ENCODE assay signal across 21 mouse cellular contexts in the genomic region with DNA sequence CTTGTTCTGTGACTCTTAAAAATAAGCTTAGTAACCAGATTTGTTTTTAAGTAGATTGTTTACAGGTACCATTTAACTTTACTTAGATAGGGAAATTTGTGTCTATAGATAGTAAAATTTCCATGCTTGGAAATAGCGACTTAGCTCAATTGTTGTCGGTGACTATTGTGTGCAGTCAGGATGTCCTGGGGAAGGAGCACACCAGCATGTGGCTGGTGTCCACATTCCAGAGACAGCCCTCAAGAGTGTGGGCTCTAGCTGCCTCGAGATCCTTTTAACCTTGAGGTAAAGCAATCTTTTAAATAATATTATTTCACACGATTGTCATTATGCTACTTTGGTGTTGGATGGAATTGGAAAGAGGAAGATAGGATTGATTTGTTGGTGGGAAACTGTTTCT. TPM values are rescaled to one million over a fixed set of nuclear protein-coding genes. Genes with fewer than 3 reads are reported as not detected.
A peak's percentile ranks its signal among the peaks of the same experiment; 100 is the strongest.
DNase-seq lines count a peak whose midpoint lies in the region; ATAC-seq and TF ChIP-seq lines count a peak whose summit lies in the region.
"Had no signal": no experiment of that assay in that cellular context is flagged by ENCODE, and none has a peak within 500 bp of the region (broad histone marks: within the 10 kb centered on the region; RNA-seq: fewer than 3 reads in every experiment).

No protein-coding gene starts in this region.

- H3K36me3 ChIP-seq in heart, embryonic 13.5 days, result peaks cover 53% of the 10 kb centered on the region
- no peaks in the 10 kb centered on the region; the same call in 1 of the 2 replicates for H3K36me3 ChIP-seq in heart, embryonic 11.5 days (ENCODE audit: control insufficient read depth, insufficient read depth, low read length)
- no peaks in the 10 kb centered on the region for H3K36me3 ChIP-seq in kidney, postnatal 0 days (ENCODE audit: insufficient read depth, low read length)
- H3K36me3 ChIP-seq in kidney, embryonic 14.5 days (ENCODE audit: control insufficient read depth, insufficient read depth, low read length), result no peaks in the 10 kb centered on the region
- H3K36me3 ChIP-seq in heart, embryonic 16.5 days (ENCODE audit: control insufficient read depth, insufficient read depth), result peaks cover 4% of the 10 kb centered on the region
- H3K36me3 ChIP-seq: hindbrain, embryonic 15.5 days; intestine, embryonic 15.5 days; midbrain, embryonic 15.5 days; neural tube, embryonic 15.5 days had no signal

- peak overlapping the region; percentile 69 for H3K27ac ChIP-seq in heart, embryonic 13.5 days (replicated peaks)
- H3K27ac ChIP-seq in heart, embryonic 11.5 days (ENCODE audit: low read depth, low read length), result no peak overlapping the region
- H3K27ac ChIP-seq in kidney, postnatal 0 days, result peak overlapping the region; percentile 19; the same call in 1 of the 2 replicates
- H3K27ac ChIP-seq in kidney, embryonic 14.5 days (ENCODE audit: low read depth, low read length), result no peak overlapping the region; the same call in 1 of the 2 replicates
- H3K27ac ChIP-seq in heart, embryonic 16.5 days (ENCODE audit: low read length), result peak overlapping the region; percentile 4
- H3K27ac ChIP-seq: forebrain, embryonic 10.5 days; hindbrain, embryonic 15.5 days; intestine, embryonic 15.5 days; midbrain, embryonic 15.5 days; neural tube, embryonic 15.5 days had no signal

- no peak for TF ChIP-seq CTCF in kidney, postnatal 0 days (IDR thresholded peaks at IDR 0.05; ENCODE audit: low read depth)

- peaks cover 29% of the 10 kb centered on the region for H3K4me1 ChIP-seq in heart, embryonic 13.5 days
- H3K4me1 ChIP-seq in heart, embryonic 11.5 days (ENCODE audit: control insufficient read depth, insufficient read depth, low read length), result peaks cover 5% of the 10 kb centered on the region
- H3K4me1 ChIP-seq in kidney, postnatal 0 days (replicated peaks; ENCODE audit: insufficient read depth, low read length), result no peaks in the 10 kb centered on the region
- no peaks in the 10 kb centered on the region for H3K4me1 ChIP-seq in kidney, embryonic 14.5 days (ENCODE audit: control insufficient read depth, insufficient read depth, low read length)
- peaks cover 8% of the 10 kb centered on the region for H3K4me1 ChIP-seq in heart, embryonic 16.5 days (ENCODE audit: control insufficient read depth, insufficient read depth, low read length)
- H3K4me1 ChIP-seq: forebrain, embryonic 10.5 days; hindbrain, embryonic 15.5 days; intestine, embryonic 15.5 days; midbrain, embryonic 15.5 days; neural tube, embryonic 15.5 days had no signal

- H3K9ac ChIP-seq in heart, embryonic 13.5 days, result no peak overlapping the region
- no peak overlapping the region for H3K9ac ChIP-seq in heart, embryonic 11.5 days (ENCODE audit: low read depth, low read length)
- H3K9ac ChIP-seq in kidney, postnatal 0 days (ENCODE audit: low read depth, low read length), result no peak overlapping the region
- H3K9ac ChIP-seq in kidney, embryonic 14.5 days (ENCODE audit: low read depth, low read length), result no peak overlapping the region
- no peak overlapping the region for H3K9ac ChIP-seq in heart, embryonic 16.5 days (ENCODE audit: low read length)
- H3K9ac ChIP-seq: forebrain, postnatal 0 days; hindbrain, embryonic 15.5 days; intestine, embryonic 15.5 days; midbrain, embryonic 15.5 days; neural tube, embryonic 15.5 days had no signal

- H3K27me3 ChIP-seq in heart, embryonic 13.5 days (replicated peaks), result no peaks in the 10 kb centered on the region
- no peaks in the 10 kb centered on the region for H3K27me3 ChIP-seq in heart, embryonic 11.5 days (ENCODE audit: control insufficient read depth, insufficient read depth, low read length)
- no peaks in the 10 kb centered on the region for H3K27me3 ChIP-seq in kidney, postnatal 0 days (ENCODE audit: insufficient read depth, low read length)
- H3K27me3 ChIP-seq in kidney, embryonic 14.5 days (ENCODE audit: control insufficient read depth, insufficient read depth, low read length), result no peaks in the 10 kb centered on the region
- H3K27me3 ChIP-seq in heart, embryonic 16.5 days (ENCODE audit: control insufficient read depth, insufficient read depth, low read length), result no peaks in the 10 kb centered on the region
- H3K27me3 ChIP-seq: hindbrain, embryonic 15.5 days; intestine, embryonic 15.5 days; midbrain, embryonic 15.5 days; neural tube, embryonic 15.5 days had no signal

- ATAC-seq in heart, embryonic 13.5 days (ENCODE audit: extremely low read depth, insufficient number of reproducible peaks, low FRiP score, low TSS enrichment), result no peak
- ATAC-seq in heart, embryonic 11.5 days (replicated peaks; ENCODE audit: insufficient number of reproducible peaks, low FRiP score, low TSS enrichment), result no peak
- no peak for ATAC-seq in kidney, postnatal 0 days (replicated peaks; ENCODE audit: low FRiP score, low read depth)
- ATAC-seq in kidney, embryonic 14.5 days (ENCODE audit: low FRiP score, low TSS enrichment), result no peak
- no peak; the same call in 1 of the 2 replicates for ATAC-seq in heart, embryonic 16.5 days (replicated peaks; ENCODE audit: extremely low read depth, insufficient read depth, low FRiP score)
- no peak for ATAC-seq in monocyte, adult 5-6 weeks (replicated peaks; ENCODE audit: insufficient number of reproducible peaks, low FRiP score, low TSS enrichment, poor library complexity, severe bottlenecking)
- ATAC-seq: forebrain, postnatal 0 days; intestine, embryonic 15.5 days; midbrain, embryonic 15.5 days had no signal

- no peak overlapping the region for H3K4me2 ChIP-seq in heart, embryonic 13.5 days
- H3K4me2 ChIP-seq in heart, embryonic 11.5 days, result no peak overlapping the region
- no peak overlapping the region for H3K4me2 ChIP-seq in kidney, postnatal 0 days (ENCODE audit: low read length)
- H3K4me2 ChIP-seq in kidney, embryonic 14.5 days (replicated peaks; ENCODE audit: low read depth, low read length), result no peak overlapping the region
- H3K4me2 ChIP-seq in heart, embryonic 16.5 days (ENCODE audit: low read depth, low read length), result no peak overlapping the region
- H3K4me2 ChIP-seq: hindbrain, embryonic 15.5 days; intestine, embryonic 15.5 days; midbrain, embryonic 15.5 days; neural tube, embryonic 15.5 days had no signal

- WGBS in heart, embryonic 13.5 days, result 54% methylated on average over 4 of the region's 4 CpGs
- 62% methylated on average over 4 of the region's 4 CpGs for WGBS in heart, embryonic 11.5 days (ENCODE audit: insufficient replicate concordance)
- WGBS in kidney, postnatal 0 days, result 66% methylated on average over 4 of the region's 4 CpGs
- 78% methylated on average over 4 of the region's 4 CpGs for WGBS in kidney, embryonic 14.5 days
- 47% methylated on average over 4 of the region's 4 CpGs for WGBS in heart, embryonic 16.5 days

- H3K4me3 ChIP-seq in heart, embryonic 13.5 days, result no peak overlapping the region
- no peak overlapping the region for H3K4me3 ChIP-seq in heart, embryonic 11.5 days (ENCODE audit: low read depth, low read length)
- no peak overlapping the region for H3K4me3 ChIP-seq in kidney, postnatal 0 days (replicated peaks; ENCODE audit: low read depth, low read length)
- no peak overlapping the region for H3K4me3 ChIP-seq in kidney, embryonic 14.5 days (ENCODE audit: low read length)
- H3K4me3 ChIP-seq in heart, embryonic 16.5 days (ENCODE audit: low read length), result no peak overlapping the region
- H3K4me3 ChIP-seq: forebrain, embryonic 10.5 days; hindbrain, embryonic 15.5 days; intestine, embryonic 15.5 days; left cerebral cortex, adult 2 months; midbrain, embryonic 15.5 days; neural tube, embryonic 15.5 days had no signal

- H3K9me3 ChIP-seq in heart, embryonic 13.5 days, result no peaks in the 10 kb centered on the region
- no peaks in the 10 kb centered on the region for H3K9me3 ChIP-seq in heart, embryonic 11.5 days (replicated peaks; ENCODE audit: control insufficient read depth, low read length)
- H3K9me3 ChIP-seq in kidney, postnatal 0 days (replicated peaks; ENCODE audit: low read length), result no peaks in the 10 kb centered on the region
- no peaks in the 10 kb centered on the region for H3K9me3 ChIP-seq in kidney, embryonic 14.5 days (ENCODE audit: control insufficient read depth, low read length)
- H3K9me3 ChIP-seq in heart, embryonic 16.5 days (replicated peaks; ENCODE audit: control insufficient read depth, low read length), result no peaks in the 10 kb centered on the region
- H3K9me3 ChIP-seq: forebrain, embryonic 10.5 days; hindbrain, embryonic 15.5 days; intestine, embryonic 15.5 days; midbrain, embryonic 15.5 days; neural tube, embryonic 15.5 days had no signal

- DNase-seq in kidney, postnatal 0 days (ENCODE audit: low spot score), result no peak
- peak; percentile 25 to 32 for DNase-seq in kidney, postnatal 36 days
- DNase-seq in urinary bladder, postnatal 10 days (ENCODE audit: low spot score), result no peak
- DNase-seq: cerebellum, adult 2 months; cerebellum, postnatal 36 days; forebrain, postnatal 0 days; layer of hippocampus, adult 9-11 months; left cerebral cortex, postnatal 4 days; liver; thymus, postnatal 4 days had no signal

RNA-seq across cellular contexts. Expression of gene Arhgap29, which starts 30.1 kb away (rescaled TPM):
- polyA plus RNA-seq in heart, embryonic 13.5 days (2015; fragmentation: Nextera tagmentation; extraction: Ambion mirVana), result 46.3 and 47.2 TPM in 2 replicates
- polyA plus RNA-seq in heart, embryonic 11.5 days (2014; fragmentation: Nextera tagmentation; extraction: Ambion mirVana), result 69.1 and 79.9 TPM in 2 replicates
- polyA plus RNA-seq in kidney, postnatal 0 days (2015; fragmentation: Nextera tagmentation; extraction: Ambion mirVana), result 36.2 and 38.5 TPM in 2 replicates
- 26.4 and 49.7 TPM in 2 replicates for polyA plus RNA-seq in kidney, embryonic 14.5 days (2014; fragmentation: Nextera tagmentation; extraction: Ambion mirVana)
- 48.3 and 48.5 TPM in 2 replicates for polyA plus RNA-seq in heart, embryonic 16.5 days (2015; fragmentation: Nextera tagmentation; extraction: Ambion mirVana)
- total RNA-seq in monocyte, adult 5-6 weeks (2017), result 0.96 to 2.4 TPM (median 1.7 TPM) in 3 replicates

Comparison
In these comparisons a context has a peak if more than half of its experiments do, and no peak if none do; other contexts are left out.
1. H3K27ac ChIP-seq: peak in heart, embryonic 13.5 days (single experiment), kidney, postnatal 0 days (single experiment) and heart, embryonic 16.5 days (single experiment); none in heart, embryonic 11.5 days (single experiment) and kidney, embryonic 14.5 days (single experiment).
2. DNase-seq: peak in kidney, postnatal 36 days (2 of 2); none in kidney, postnatal 0 days (single experiment) and urinary bladder, postnatal 10 days (single experiment).